Mouse (Mus musculus) lung, postnatal 4 days (tissue): ENCODE data around the gene Hivep3.

Experiments used
- DNase-seq, 2 experiments: peaks; one replicate each; pipeline ENCODE4 v3.0.0; 2021

The Hivep3 gene

DNA sequence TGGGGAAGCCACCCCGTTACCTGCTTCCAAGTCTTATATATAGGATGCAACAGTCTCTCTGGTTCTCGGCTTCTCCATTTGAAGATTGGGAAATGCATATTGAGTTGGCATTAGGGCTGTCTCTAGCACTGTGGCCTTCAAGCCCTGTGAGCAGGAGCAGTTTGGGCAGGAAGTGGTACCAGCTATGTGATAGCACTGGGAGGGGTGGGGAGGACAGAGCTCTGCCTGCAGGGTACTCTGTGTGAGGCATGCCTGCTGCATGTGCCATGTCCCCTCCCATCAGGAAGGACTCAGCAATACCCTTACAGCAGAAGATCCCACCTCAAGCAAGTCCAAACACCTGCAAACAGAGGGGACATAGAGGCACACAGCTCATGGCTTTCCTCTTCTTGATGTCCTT lies 142.0 kb downstream of the Hivep3 start:
- no peak for DNase-seq

- no peak for DNase-seq
Measured at GRCm38 (mm10) chr4:119876535-119877160, 143.1 kb downstream of the Hivep3 start.

DNA sequence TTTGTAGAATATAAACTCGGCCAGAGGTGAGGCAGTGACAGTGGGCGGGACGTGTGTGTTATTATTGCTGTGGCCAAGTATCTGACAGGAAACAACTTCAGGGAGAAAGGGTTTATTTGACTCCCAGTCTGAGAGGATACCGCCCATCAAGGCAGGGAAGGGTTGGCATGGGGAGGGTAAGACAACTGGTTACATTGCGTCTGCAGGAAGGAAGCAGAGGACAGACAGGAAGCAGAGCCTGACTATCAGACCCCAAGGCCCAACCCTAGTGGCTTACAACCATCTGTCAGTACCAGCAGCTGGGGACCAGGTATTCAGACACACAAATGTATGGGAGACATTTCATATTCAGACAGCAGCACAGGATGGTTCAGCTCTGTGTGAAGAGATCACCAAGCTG lies 144.6 kb downstream of the Hivep3 start:
- DNase-seq, result no peak

GRCm38 (mm10) chr4:119879671-119880070 lies 146.1 kb downstream of the Hivep3 start:
- no peak for DNase-seq

DNA sequence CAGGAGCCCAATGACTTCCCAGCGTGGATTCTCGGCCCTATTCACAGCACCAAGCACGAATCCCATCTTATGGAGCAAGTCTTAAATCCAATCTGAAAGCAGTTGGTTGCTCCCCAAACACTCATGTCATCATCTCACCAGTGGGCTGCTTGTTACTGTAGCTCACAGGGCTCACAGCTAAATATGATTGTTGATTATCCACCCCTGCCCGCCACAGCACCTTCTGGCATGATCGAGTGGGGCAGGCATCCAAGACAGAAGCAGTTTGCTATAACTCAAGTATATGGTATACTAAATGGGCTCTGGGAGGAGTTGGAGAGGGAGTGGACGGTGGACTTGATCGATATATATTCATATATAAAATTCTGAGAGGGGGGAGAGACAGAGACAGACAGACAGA lies 146.7 kb downstream of the Hivep3 start:
- DNase-seq, result no peak

- no peak for DNase-seq
Measured at GRCm38 (mm10) chr4:119881292-119881691, 147.7 kb downstream of the Hivep3 start.

DNA sequence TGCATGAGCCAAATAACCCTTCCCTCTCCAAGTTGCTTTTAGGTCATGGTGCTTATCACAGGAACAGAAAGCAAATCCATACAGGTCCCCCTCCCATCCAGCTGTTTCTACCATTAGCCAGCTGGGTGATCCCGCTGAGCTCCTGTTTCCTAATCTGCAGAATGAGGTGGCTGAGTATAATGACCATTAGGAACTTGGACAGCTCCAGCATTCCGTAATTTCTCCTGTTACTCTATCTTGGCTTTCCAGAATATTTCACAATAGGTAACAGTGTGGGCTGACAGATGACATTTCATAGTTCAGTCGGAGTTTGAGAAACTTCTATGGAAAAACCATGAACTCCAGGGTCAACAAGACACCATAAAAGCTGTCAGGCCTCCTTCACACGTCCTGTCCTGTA lies 148.8 kb downstream of the Hivep3 start:
- DNase-seq, result peak; percentile 28 to 81

DNA sequence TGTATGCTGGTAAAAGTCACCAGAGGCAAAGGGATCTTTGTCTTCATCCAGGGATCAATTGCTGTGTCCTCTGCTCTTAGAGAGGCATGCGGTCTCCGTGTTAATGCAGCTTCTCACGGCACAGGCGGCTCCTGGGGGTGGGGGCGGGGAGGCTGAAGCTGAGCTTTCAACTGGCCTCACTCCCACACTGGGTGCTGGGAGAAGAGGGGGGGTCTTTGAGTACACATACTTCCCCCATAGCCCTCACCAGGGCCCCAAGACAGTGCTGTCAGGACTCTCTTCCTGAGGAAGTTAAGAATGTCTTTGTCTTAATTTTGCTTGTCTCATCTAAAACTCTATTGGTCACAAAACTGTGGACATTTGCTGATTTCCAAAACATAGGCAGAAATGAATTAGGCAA lies 149.2 kb downstream of the Hivep3 start:
- peak in 1 of 2 experiments; percentile 63 for DNase-seq

GRCm38 (mm10) chr4:119886621-119887020 lies 153.0 kb downstream of the Hivep3 start:
- DNase-seq, result peak in 1 of 2 experiments; percentile 58

GRCm38 (mm10) chr4:119887523-119888177 lies 154.1 kb downstream of the Hivep3 start:
- no peak for DNase-seq

GRCm38 (mm10) chr4:119889760-119890159 lies 156.2 kb downstream of the Hivep3 start:
- DNase-seq, result no peak

DNA sequence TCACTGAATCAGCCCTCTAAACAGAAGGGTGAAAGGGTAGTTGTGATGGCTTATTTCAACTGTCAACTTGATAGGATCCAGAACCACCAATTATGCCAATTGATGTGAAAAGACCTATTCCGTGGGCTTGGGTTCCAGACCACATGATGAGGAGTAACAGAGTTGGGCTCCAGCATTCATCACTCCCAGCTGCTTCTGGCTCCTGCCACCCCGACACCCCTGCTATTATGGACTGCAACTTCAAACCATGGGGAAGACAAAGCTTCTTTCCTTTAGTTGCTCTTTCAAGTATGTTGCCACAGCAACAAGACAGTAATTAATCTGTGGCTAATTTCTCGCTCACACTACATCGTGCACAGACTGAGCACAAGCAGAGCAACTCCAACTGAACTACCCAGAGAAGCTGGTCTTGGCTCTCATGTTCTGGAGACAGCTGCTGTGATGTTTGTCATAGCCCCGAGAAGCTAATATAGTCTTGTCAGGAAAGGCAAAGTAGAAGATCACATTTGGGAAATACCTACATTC lies 159.7 kb downstream of the Hivep3 start:
- no peak for DNase-seq

GRCm38 (mm10) chr4:119894797-119895458 lies 161.3 kb downstream of the Hivep3 start:
- DNase-seq, result no peak

- peak in 1 of 2 experiments; percentile 59 for DNase-seq
Measured at GRCm38 (mm10) chr4:119895504-119895903, 161.9 kb downstream of the Hivep3 start.

DNA sequence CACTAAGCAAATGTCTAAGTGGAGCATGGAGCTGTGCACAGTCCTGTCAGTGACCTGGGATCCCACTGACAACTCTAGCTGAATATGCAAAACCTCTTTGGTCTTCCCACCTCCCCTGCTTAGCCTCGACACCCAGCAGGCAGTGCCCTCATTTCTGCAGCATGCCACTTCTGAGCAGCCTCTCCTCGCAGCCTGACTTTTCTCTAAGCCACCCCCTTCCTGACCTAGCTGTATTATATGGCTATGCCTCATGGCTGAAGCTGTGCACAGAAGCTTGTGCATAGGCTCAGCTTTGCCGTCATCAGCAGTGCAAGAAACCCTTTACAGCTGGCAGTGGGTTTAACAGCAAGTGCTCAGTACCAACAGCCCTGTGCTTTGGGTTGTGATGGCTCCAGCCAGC lies 163.0 kb downstream of the Hivep3 start:
- DNase-seq, result no peak

- DNase-seq, result no peak
Measured at GRCm38 (mm10) chr4:119897054-119897855, 163.7 kb downstream of the Hivep3 start.

DNA sequence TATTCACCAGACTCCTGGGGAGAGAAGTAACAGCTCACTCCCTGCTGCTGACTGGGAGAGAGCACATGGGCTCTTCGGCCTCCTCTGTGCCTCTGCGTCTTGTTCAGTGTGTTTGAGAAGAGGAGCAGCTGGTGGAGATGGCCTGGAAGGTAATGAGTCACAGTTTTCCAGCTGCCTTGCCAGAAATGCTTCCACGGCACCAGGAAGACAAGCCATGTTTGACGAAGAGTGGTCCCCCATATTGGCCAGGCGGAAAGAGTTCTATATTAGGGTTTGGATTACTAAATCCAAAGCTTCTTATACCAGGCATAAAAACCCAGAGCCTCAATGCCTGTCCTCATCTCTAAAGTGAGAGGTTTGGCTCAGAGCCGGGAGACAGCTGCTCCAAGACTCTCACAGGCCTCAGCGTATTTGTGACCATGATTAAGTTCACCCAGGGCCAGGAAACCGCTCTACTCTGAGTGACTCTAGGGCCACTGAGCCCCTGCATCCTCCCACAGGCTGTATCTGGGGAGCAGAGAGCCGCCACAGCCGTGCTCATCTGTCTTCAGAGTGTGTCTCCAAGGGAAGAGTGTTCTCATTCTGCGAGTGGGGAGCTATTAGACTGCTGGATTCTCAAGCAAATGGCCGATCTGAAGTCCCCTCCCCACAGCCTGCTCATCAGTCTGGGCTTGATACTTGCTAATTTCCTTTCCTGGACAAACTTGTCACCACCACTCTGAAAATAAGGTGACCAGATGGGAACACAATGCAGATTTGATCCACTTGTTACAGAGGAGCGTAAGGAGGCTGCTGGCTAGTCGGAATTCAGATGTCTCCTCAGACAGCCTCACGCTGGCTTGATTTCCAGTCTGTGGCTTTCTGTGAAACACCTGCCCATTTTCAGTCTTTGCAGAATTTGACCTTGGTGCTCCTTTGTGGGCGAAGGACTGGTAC lies 168.2 kb downstream of the Hivep3 start:
- DNase-seq, result peak; percentile 74 to 91

DNA sequence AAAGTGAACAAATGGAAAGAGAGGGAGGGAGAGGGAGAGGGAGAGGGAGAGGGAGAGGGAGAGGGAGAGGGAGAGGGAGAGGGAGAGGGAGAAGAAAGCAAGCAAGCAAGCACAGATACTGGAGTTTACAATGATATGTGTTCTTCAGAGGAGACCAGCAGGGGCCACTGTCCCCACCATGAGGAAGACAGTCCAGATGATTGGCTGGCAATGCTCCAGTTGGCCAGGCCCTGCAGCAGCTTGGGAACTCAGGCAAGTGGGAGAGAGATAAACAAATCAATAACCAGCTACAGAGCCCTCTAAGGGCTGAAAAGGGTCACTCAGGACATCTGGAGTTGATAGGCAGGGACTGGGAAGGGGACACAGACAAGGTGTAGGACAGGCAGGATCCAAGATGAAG lies 169.7 kb downstream of the Hivep3 start:
- peak; percentile 72 to 87 for DNase-seq

- DNase-seq, result peak in 1 of 2 experiments; percentile 49
Measured at GRCm38 (mm10) chr4:119903806-119904205, 170.2 kb downstream of the Hivep3 start.

DNA sequence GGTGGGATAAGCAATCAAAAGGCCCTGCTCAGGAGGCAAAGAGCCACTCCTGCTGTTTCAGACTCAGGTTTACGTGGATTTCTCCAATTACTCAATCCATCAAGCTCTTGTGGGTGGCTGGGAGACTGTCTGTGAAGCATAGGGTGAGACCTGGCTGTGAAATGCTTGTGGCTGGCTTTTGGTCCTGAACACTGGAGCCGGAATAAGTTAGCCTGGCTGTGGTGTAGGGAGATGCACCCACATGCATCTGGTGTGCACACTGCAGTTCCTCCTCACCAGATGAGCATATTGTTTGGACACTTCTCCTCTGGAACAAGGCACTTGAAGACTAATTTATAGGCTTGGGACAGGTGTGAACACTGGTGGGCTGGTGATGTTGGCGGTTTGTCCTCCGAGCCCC lies 170.7 kb downstream of the Hivep3 start:
- no peak for DNase-seq

DNA sequence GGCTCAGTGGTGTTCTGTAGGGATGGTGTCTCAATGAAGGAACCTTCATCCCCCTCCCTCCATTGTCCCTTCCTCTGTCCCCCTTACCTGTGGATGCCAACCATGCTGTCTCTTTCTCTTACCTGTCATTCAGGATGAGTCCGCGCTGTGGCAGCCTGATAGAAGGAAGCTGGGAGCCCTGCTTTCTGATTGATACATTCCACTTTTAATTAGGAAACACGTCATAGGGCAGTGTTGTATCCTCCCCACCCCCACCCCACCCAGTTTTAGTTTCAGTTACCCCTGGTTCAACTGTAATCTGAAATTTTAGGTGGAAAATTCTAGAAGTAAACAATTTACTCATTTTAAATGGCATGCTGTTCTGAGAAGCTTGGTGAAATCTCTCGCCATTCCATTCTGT lies 173.5 kb downstream of the Hivep3 start:
- DNase-seq, result no peak
